Mouse (Mus musculus) common myeloid progenitor, adult 5-6 weeks (primary cell): ENCODE measurements around the gene Olfr686. TPM values are rescaled to one million over a fixed set of nuclear protein-coding genes. Genes with fewer than 3 reads are reported as not detected.
A peak's percentile ranks its signal among the peaks of the same experiment; 100 is the strongest.

Experiments used
- ATAC-seq: replicated peaks from 2 replicates; pipeline ENCODE4 v1.8.0; 2016; ENCODE audit warnings: low read depth, mild to moderate bottlenecking, moderate TSS enrichment, inconsistent platforms; ENCODE audit not compliant: poor library complexity, severe bottlenecking
- total RNA-seq: library from RNA; stranded (forward); fragments of 200-1000, 187-1606 nt; gene quantifications from 2 replicates; pipeline ENCODE4 v1.2.3, GENCODE M21; 2017

Gene Olfr686
- not detected in 2 replicates for total RNA-seq

- no peak for ATAC-seq
Measured at GRCm38 (mm10) chr7:105207385-105207784, at the start of gene Olfr686. Gene Olfr686, minus strand, starts transcription at chr7:105207485.

DNA sequence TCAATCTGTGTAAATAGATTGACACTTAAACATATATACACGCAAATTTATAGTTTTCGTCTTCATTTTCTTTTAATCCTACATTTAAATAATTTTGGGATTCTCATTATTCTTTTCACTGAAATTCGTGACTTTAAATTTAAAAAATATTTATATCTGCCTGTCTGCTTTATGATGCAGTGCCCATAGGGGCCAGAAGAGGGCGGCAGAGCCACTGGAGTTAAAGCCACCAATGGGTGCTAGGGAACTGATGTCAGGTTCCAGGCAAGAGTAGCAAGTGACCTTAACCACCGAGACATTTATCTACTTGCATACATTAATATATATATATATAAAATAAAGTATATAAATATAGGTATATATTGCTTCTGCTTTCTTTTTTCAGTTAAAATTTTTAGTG lies 49.4 kb upstream of the Olfr686 start:
- ATAC-seq: peak; percentile 92

DNA sequence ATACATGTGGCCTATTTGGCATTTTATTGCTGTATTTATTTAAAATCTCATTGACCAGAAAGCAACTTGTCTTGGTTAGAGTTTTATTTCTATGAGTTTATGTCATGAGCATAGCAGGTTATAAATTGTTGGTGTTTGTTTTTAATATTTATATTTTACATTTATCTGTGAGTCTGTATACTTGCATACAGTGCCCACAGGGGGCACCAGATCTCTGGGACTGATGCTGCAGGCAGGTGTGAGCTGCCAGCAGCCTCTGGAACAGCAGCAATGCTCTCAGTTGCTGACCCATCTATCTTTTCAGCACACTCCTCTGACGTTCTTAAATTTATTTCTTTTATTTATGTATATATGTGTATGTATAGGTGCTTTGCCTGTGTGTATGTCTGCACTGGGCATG lies 40.9 kb upstream of the Olfr686 start:
- no peak for ATAC-seq

- ATAC-seq: no peak
Measured at GRCm38 (mm10) chr7:105247671-105248070, 40.4 kb upstream of the Olfr686 start.

DNA sequence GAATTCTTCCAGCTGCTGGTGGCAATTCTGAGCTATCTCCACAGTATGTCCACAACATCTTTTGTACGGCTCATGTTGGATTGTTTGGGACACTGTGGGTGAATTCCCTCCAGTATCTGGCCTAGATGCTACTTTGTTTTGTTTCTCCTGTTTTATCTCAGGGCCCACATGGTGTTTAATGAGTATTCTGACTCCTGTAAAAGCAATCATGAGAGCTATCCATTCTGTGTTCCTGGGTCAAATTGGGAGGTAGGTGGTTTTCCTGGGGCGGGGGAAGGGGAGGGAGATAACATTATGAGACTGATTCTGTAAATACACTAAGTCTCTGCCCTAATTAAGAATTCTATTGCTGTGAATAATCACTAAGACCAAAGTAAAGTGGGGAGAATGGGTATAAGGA lies 22.1 kb upstream of the Olfr686 start:
- ATAC-seq: no peak

DNA sequence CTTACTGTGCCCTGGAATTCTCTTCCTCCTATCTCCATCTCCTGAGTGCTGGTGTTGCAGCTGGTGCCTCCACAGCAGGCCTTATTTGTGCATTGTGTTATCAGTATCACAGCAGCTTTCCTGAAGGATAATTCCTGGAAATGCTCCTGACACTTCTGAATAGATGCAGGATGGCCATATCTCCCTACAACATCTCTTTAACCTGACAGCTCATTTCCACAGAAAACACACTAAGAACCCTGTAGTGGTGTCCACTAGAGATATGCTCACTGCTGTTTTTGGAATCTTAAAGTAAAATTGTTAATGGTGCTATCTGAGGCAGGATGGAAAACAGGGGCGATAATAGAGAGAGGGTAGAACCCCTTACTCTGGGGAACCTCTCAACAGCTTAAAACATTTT lies 20.9 kb upstream of the Olfr686 start:
- ATAC-seq: no peak

DNA sequence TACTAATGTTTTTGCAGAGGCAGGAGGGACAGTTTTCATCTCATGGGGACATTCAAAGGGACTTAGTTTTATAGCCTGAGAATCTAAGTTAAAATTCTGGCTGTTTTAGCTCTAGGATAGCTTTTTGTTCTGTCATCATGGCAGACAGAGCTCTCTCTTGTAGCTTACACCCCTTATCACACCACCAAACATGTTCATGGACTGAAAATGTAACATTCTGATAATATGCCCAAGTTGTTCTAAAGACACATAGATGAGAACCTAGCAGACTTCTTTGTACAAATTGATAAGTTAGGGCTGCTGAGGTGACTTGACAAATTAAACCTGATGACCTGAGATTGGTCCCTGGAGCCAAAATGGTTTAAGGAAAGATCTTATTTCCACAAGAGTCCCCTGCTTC lies 19.4 kb upstream of the Olfr686 start:
- no peak for ATAC-seq

DNA sequence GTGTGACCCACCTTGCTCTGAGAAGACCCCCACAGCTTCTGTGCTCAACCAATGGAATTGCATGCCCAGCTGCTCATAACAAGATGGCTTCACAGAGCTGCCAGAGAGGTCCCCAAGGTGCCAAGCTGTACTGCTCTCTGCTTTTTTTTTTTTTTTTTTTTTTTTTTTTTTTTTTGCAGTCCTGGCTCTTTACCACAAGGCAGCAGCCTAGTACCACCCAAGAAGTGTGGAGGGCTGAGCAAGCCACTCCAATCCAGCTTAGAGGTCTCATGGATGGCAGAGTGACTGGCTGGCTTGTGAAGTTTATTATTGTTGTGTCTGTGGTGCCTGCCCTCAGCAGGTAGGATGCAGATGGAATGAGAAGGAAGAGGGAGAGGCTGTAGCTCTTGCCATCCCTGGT lies 18.8 kb upstream of the Olfr686 start:
- ATAC-seq: no peak

GRCm38 (mm10) chr7:105218281-105218680 lies 11.0 kb upstream of the Olfr686 start:
- ATAC-seq: no peak

DNA sequence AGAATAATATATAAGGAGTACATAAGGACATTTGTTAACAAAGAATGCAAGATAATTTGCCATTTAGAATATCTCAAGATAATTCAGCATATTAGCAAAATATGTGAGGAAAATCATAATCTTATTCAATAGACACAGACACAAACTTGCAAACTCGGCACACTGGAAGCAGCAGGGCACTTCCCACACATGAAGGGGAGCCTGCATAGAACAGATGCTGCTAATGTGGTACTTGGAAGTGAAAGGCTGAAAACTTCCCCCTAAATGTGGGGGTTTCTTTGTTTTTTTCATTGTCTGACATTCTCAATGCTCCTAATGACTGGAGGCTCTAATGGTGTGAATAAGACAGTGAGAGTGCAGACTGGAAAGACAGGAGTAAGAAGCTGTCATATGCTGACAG lies 7.5 kb upstream of the Olfr686 start:
- no peak for ATAC-seq

DNA sequence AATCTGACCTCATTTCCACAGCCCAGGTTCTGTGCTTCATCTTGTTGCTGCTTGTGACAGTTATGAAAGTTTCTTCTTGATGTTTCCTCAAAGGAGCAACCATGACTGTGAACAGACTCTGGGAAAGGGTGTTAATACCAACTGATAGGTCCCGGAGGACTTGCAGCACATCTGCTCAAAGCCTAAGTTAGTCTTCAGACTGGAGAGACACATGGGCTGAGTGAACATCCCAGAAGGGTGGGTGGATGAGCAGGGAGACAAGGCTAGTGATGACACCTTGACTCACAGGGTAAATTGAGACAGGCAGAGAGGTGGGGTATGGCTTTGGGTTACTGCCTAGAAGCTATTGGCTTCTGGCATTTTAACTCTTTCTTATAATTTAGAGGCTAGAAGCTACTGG lies 21.4 kb downstream of the Olfr686 start, which contains the start of gene Olfr685:
TSS of gene Olfr685 (minus strand) at position 101 of the 400 bp plus-strand sequence.
- no peak for ATAC-seq

GRCm38 (mm10) chr7:105170773-105171172 lies 36.5 kb downstream of the Olfr686 start:
- ATAC-seq: no peak

GRCm38 (mm10) chr7:105163553-105163952 lies 43.7 kb downstream of the Olfr686 start, which contains the start of gene Olfr684:
Gene Olfr684, minus strand, starts transcription at chr7:105163653.
- no peak for ATAC-seq

Other genes starting within 250 kb of the Olfr686 start
- gene Olfr670, start 244.9 kb downstream of the Olfr686 start, total RNA-seq: not detected in 2 replicates
- not detected in 2 replicates for gene Olfr671, start 228.4 kb downstream of the Olfr686 start, total RNA-seq
- not detected in 2 replicates for gene Olfr672, start 205.5 kb downstream of the Olfr686 start, total RNA-seq
- not detected in 2 replicates for gene Olfr675, start 179.0 kb downstream of the Olfr686 start, total RNA-seq
- not detected in 2 replicates for gene Olfr676, start 174.8 kb downstream of the Olfr686 start, total RNA-seq
- gene Olfr677, start 156.1 kb downstream of the Olfr686 start, total RNA-seq: not detected in 2 replicates
- not detected in 2 replicates for gene Olfr678, start 143.0 kb downstream of the Olfr686 start, total RNA-seq
- gene Olfr679, start 126.3 kb downstream of the Olfr686 start, total RNA-seq: not detected in 2 replicates
- gene Olfr680-ps1, start 114.7 kb downstream of the Olfr686 start, total RNA-seq: not detected in 2 replicates
- not detected in 2 replicates for gene Olfr681, start 90.6 kb downstream of the Olfr686 start, total RNA-seq
- gene Olfr683, start 60.5 kb downstream of the Olfr686 start, total RNA-seq: not detected in 2 replicates
- gene Olfr684, start 43.8 kb downstream of the Olfr686 start, total RNA-seq: not detected in 2 replicates
- gene Olfr685, start 21.5 kb downstream of the Olfr686 start, total RNA-seq: not detected in 2 replicates
- gene Olfr688, start 80.6 kb upstream of the Olfr686 start, total RNA-seq: not detected in 2 replicates
- not detected in 2 replicates for gene Olfr689, start 103.7 kb upstream of the Olfr686 start, total RNA-seq
- gene Olfr690, start 126.6 kb upstream of the Olfr686 start, total RNA-seq: not detected in 2 replicates
- gene Olfr691, start 134.8 kb upstream of the Olfr686 start, total RNA-seq: not detected in 2 replicates
- not detected in 2 replicates for gene Olfr692, start 160.7 kb upstream of the Olfr686 start, total RNA-seq
- gene Gm5901, start 167.6 kb upstream of the Olfr686 start, total RNA-seq: not detected in 2 replicates
- gene Fam160a2, start 192.6 kb upstream of the Olfr686 start, total RNA-seq: 9.0 and 10.0 TPM in 2 replicates
- gene Cnga4, start 197.1 kb upstream of the Olfr686 start, total RNA-seq: not detected in 2 replicates
- gene Cckbr, start 218.2 kb upstream of the Olfr686 start, total RNA-seq: not detected in 2 replicates